In the genomic region with DNA sequence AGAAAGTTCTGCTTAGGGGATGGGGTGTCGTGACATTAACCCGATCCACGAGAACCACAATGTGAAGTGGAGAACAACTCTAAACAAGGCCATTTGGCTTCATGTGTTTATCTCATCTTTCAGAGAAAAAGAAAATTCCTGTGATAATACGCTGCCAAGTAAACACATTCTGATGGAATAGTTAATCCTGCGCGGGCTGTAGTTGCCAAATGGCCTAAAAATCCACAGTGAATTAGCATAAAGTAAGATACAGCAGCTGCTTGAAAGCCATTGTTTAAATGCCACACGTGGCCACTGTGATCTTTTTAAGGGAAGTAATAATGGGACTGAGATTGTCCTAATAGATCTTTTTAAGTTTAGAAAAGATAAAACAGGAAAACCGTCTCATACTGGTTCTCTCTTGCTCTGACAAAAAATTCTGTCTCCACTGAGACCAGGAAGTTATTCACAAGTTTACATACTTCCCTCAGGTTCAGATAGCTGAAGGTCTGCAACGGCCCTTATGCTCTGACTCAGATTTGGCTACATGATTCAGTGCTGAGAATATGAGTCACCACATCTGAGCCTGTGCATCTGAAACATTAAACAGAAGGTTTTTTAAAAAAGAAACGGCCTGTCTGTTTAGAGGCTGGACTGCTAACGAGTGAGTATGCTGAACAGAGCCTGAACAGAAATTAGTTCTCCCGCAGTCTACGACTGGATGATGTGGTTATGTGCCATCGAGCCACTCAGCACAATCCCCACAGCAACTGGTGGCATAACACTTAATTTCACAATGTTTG, we compare ENCODE assay signal across 9 mouse cellular contexts. TPM values are rescaled to one million over a fixed set of nuclear protein-coding genes. Genes with fewer than 3 reads are reported as not detected.
DNase-seq lines count a peak whose midpoint lies in the region; ATAC-seq and TF ChIP-seq lines count a peak whose summit lies in the region.
"Had no signal": no experiment of that assay in that cellular context is flagged by ENCODE, and none has a peak within 500 bp of the region (broad histone marks: within the 10 kb centered on the region; RNA-seq: fewer than 3 reads in every experiment).

No protein-coding gene starts in this region.

- ATAC-seq in heart, postnatal 0 days (ENCODE audit: insufficient read depth, low read depth) = peak; percentile 64
- peak; percentile 58 for ATAC-seq in forebrain, embryonic 15.5 days (replicated peaks)
- ATAC-seq in liver, embryonic 12.5 days = no peak

- no peak overlapping the region for H3K4me3 ChIP-seq in heart, postnatal 0 days (ENCODE audit: low read depth, low read length)
- H3K4me3 ChIP-seq in heart, embryonic 10.5 days = no peak overlapping the region
- H3K4me3 ChIP-seq in C2C12 (ENCODE audit: insufficient read depth, poor library complexity, severe bottlenecking) = no peak overlapping the region
- no peak overlapping the region for H3K4me3 ChIP-seq in forebrain, embryonic 15.5 days
- no peak overlapping the region for H3K4me3 ChIP-seq in liver, embryonic 12.5 days
- H3K4me3 ChIP-seq: midbrain, embryonic 10.5 days had no signal

- peak overlapping the region; percentile 48 for H3K27ac ChIP-seq in heart, postnatal 0 days (ENCODE audit: low read depth)
- H3K27ac ChIP-seq in heart, embryonic 10.5 days = no peak overlapping the region
- H3K27ac ChIP-seq in forebrain, embryonic 15.5 days (replicated peaks) = no peak overlapping the region
- no peak overlapping the region for H3K27ac ChIP-seq in liver, embryonic 12.5 days
- H3K27ac ChIP-seq: midbrain, embryonic 10.5 days had no signal

- no peaks in the 10 kb centered on the region for H3K4me1 ChIP-seq in heart, postnatal 0 days (ENCODE audit: control insufficient read depth, insufficient read depth)
- no peaks in the 10 kb centered on the region for H3K4me1 ChIP-seq in heart, embryonic 10.5 days
- peaks cover 9% of the 10 kb centered on the region for H3K4me1 ChIP-seq in forebrain, embryonic 15.5 days
- no peaks in the 10 kb centered on the region for H3K4me1 ChIP-seq in liver, embryonic 12.5 days
- H3K4me1 ChIP-seq: midbrain, embryonic 10.5 days had no signal

- TF ChIP-seq CTCF in heart, postnatal 0 days (IDR thresholded peaks at IDR 0.05; ENCODE audit: low read depth) = no peak
- no peak for TF ChIP-seq CTCF in C2C12 (IDR thresholded peaks at IDR 0.05; ENCODE audit: control insufficient read depth, insufficient read depth, insufficient read length)

- peaks cover 40% of the 10 kb centered on the region for H3K79me2 ChIP-seq in C2C12 (ENCODE audit: control insufficient read depth, insufficient read depth)

- no peaks in the 10 kb centered on the region for H3K9me3 ChIP-seq in heart, postnatal 0 days (replicated peaks; ENCODE audit: control insufficient read depth, low read length)
- no peaks in the 10 kb centered on the region for H3K9me3 ChIP-seq in heart, embryonic 10.5 days
- no peaks in the 10 kb centered on the region for H3K9me3 ChIP-seq in forebrain, embryonic 15.5 days
- H3K9me3 ChIP-seq in liver, embryonic 12.5 days (replicated peaks) = no peaks in the 10 kb centered on the region
- H3K9me3 ChIP-seq: midbrain, embryonic 10.5 days had no signal

- no peak overlapping the region for H3K4me2 ChIP-seq in heart, postnatal 0 days (ENCODE audit: low read depth, low read length)
- H3K4me2 ChIP-seq in forebrain, embryonic 15.5 days (replicated peaks) = no peak overlapping the region
- H3K4me2 ChIP-seq in liver, embryonic 12.5 days = no peak overlapping the region

- H3ac ChIP-seq in C2C12 (ENCODE audit: control insufficient read depth, insufficient read length, low read depth) = peak overlapping the region; percentile 28

- DNase-seq in heart, postnatal 0 days (ENCODE audit: low spot score) = peak; percentile 32
- no peak for DNase-seq in heart, embryonic 10.5 days (ENCODE audit: low spot score)
- peak; percentile 76 for DNase-seq in 3134 (ENCODE audit: extremely low read depth, insufficient read length, low spot score)
- no peak for DNase-seq in ovary, adult 18-20 months (ENCODE audit: low spot score)
- DNase-seq: thymus, adult 2 months had no signal

- peaks cover 6% of the 10 kb centered on the region for H3K79me3 ChIP-seq in C2C12 (ENCODE audit: low read depth)

- no peak overlapping the region for H3K9ac ChIP-seq in heart, postnatal 0 days (replicated peaks; ENCODE audit: low read depth, low read length)
- H3K9ac ChIP-seq in forebrain, embryonic 15.5 days (replicated peaks) = no peak overlapping the region
- no peak overlapping the region for H3K9ac ChIP-seq in liver, embryonic 12.5 days

- TF ChIP-seq EP300 in heart, postnatal 0 days (IDR thresholded peaks at IDR 0.05; ENCODE audit: low read depth) = no peak

- 46% methylated on average over 14 of the region's 14 CpGs for WGBS in heart, postnatal 0 days
- 63% methylated on average over 14 of the region's 14 CpGs for WGBS in heart, embryonic 10.5 days
- WGBS in forebrain, embryonic 15.5 days = 37% methylated on average over 14 of the region's 14 CpGs
- WGBS in liver, embryonic 12.5 days (ENCODE audit: insufficient replicate concordance) = 62% methylated on average over 14 of the region's 14 CpGs

- H3K27me3 ChIP-seq in heart, postnatal 0 days (ENCODE audit: control insufficient read depth, insufficient read depth, low read length) = no peaks in the 10 kb centered on the region
- H3K27me3 ChIP-seq in heart, embryonic 10.5 days (ENCODE audit: insufficient read depth, poor library complexity, severe bottlenecking) = no peaks in the 10 kb centered on the region
- H3K27me3 ChIP-seq in C2C12 (ENCODE audit: control insufficient read depth, insufficient read depth, insufficient read length) = no peaks in the 10 kb centered on the region
- H3K27me3 ChIP-seq in forebrain, embryonic 15.5 days = no peaks in the 10 kb centered on the region
- no peaks in the 10 kb centered on the region for H3K27me3 ChIP-seq in liver, embryonic 12.5 days (replicated peaks)

- no peaks in the 10 kb centered on the region for H3K36me3 ChIP-seq in heart, postnatal 0 days (replicated peaks; ENCODE audit: control insufficient read depth, insufficient read depth, low read length)
- H3K36me3 ChIP-seq in heart, embryonic 10.5 days = no peaks in the 10 kb centered on the region
- peaks cover 20% of the 10 kb centered on the region for H3K36me3 ChIP-seq in C2C12 (ENCODE audit: control insufficient read depth, insufficient read depth)
- no peaks in the 10 kb centered on the region for H3K36me3 ChIP-seq in forebrain, embryonic 15.5 days
- H3K36me3 ChIP-seq in liver, embryonic 12.5 days = no peaks in the 10 kb centered on the region
- H3K36me3 ChIP-seq: midbrain, embryonic 10.5 days had no signal

TF ChIP-seq in C2C12, 6 proteins besides CTCF, POLR2A, EP300 and RAD21:
- TF ChIP-seq MAX (IDR thresholded peaks at IDR 0.05) (peak; percentile 68), CEBPB (IDR thresholded peaks at IDR 0.05; ENCODE audit: low read depth) (peak; percentile 46), USF1 (IDR thresholded peaks at IDR 0.05; ENCODE audit: low read depth) (no peak), MYOD1 (IDR thresholded peaks at IDR 0.05; ENCODE audit: control insufficient read depth, insufficient read length, low read depth) (no peak), FOSL1 (IDR thresholded peaks at IDR 0.05; ENCODE audit: insufficient read depth, low read length, poor library complexity, severe bottlenecking) (peak; percentile 95)

RNA-seq across cellular contexts. Expression of gene Arsj, which starts 21.4 kb away (rescaled TPM):
- total RNA-seq in heart, postnatal 0 days (2014; rRNA removed; ENCODE audit: low replicate concordance) = 1.3 and 3.4 TPM in 2 replicates
- 1.1 TPM in 2 replicates for polyA plus RNA-seq in heart, postnatal 0 days (2015; fragmentation: Nextera tagmentation; extraction: Ambion mirVana)
- 0.25 TPM in 1 of 2 replicates, not detected in the other for polyA plus RNA-seq in heart, embryonic 10.5 days (2016; fragmentation: Nextera tagmentation; extraction: Ambion mirVana)
- polyA plus RNA-seq in C2C12 (2012; fragmentation: generic; extraction: Trizol) = 2.4 TPM
- 0.11 and 0.14 TPM in 2 replicates for polyA plus RNA-seq in forebrain, embryonic 15.5 days (2015; fragmentation: Nextera tagmentation; extraction: Ambion mirVana)
- polyA plus RNA-seq in liver, embryonic 12.5 days (2016; fragmentation: Nextera tagmentation; extraction: Ambion mirVana) = not detected in 2 replicates

Comparison
In these comparisons a context has a peak if more than half of its experiments do, and no peak if none do; other contexts are left out.
1. DNase-seq: peak in heart, postnatal 0 days (single experiment) and 3134 (single experiment); none in heart, embryonic 10.5 days (single experiment) and ovary, adult 18-20 months (single experiment).